Mouse (Mus musculus) limb, embryonic 14.5 days (tissue): ENCODE results near the gene Nek9. TPM values are rescaled to one million over a fixed set of nuclear protein-coding genes. Genes with fewer than 3 reads are reported as not detected.

Experiments
- ATAC-seq: fragments of 200-750 bp; cut with Nextera tagmentation; 2 replicates; pipeline ENCODE4 v1.8.0; 2017; ENCODE audit warnings: low read depth, moderate number of reproducible peaks, moderate TSS enrichment; ENCODE audit not compliant: low FRiP score
- DNase-seq: peaks from one replicate; pipeline ENCODE4 v3.0.0-alpha.2; 2015; ENCODE audit warnings: low spot score
- H3K27ac ChIP-seq: fragments of 300-500 bp; sonication (generic); replicated peaks from 2 replicates; pipeline ENCODE4 v1.5.1; 2014; ENCODE audit warnings: low read depth, mild to moderate bottlenecking, low read length, moderate library complexity, mixed read lengths
- H3K27me3 ChIP-seq: fragments of 300-500 bp; sonication (generic); 2 replicates; pipeline ENCODE4 v1.6.1; 2014; ENCODE audit warnings: low read length, mixed read lengths; ENCODE audit not compliant: control insufficient read depth, insufficient read depth
- H3K36me3 ChIP-seq: fragments of 300-500 bp; sonication (generic); 2 replicates; pipeline ENCODE4 v1.6.1; 2014; ENCODE audit warnings: mild to moderate bottlenecking, low read length, moderate library complexity, mixed read lengths; ENCODE audit not compliant: control insufficient read depth, insufficient read depth
- H3K4me1 ChIP-seq: fragments of 300-500 bp; sonication (generic); 2 replicates; pipeline ENCODE4 v1.6.1; 2014; ENCODE audit warnings: antibody characterized with exemption, low read length, mixed read lengths; ENCODE audit not compliant: control insufficient read depth, insufficient read depth
- H3K4me2 ChIP-seq: fragments of 300-500 bp; sonication (generic); replicated peaks from 2 replicates; pipeline ENCODE4 v1.6.1; 2014; ENCODE audit warnings: low read depth, mild to moderate bottlenecking, low read length, moderate library complexity; ENCODE audit not compliant: severe bottlenecking
- H3K4me3 ChIP-seq: fragments of 300-500 bp; sonication (generic); replicated peaks from 2 replicates; pipeline ENCODE4 v1.5.1; 2014; ENCODE audit warnings: low read length
- H3K9ac ChIP-seq: fragments of 300-500 bp; sonication (generic); 2 replicates; pipeline ENCODE4 v1.6.1; 2014; ENCODE audit warnings: mild to moderate bottlenecking, low read depth, low read length, moderate library complexity; ENCODE audit not compliant: severe bottlenecking
- H3K9me3 ChIP-seq: fragments of 300-500 bp; sonication (generic); 2 replicates; pipeline ENCODE4 v1.6.1; 2016; ENCODE audit warnings: low read length; ENCODE audit not compliant: control insufficient read depth
- POLR2A ChIP-seq: fragments of 200-500 bp; IDR thresholded peaks from 2 replicates; pipeline ENCODE4 v1.8.0; 2012; ENCODE audit warnings: inconsistent platforms, mild to moderate bottlenecking, moderate library complexity, borderline replicate concordance; ENCODE audit not compliant: insufficient read depth, insufficient read length; ENCODE audit errors: extremely low read depth
- WGBS: fragments of 180-500 bp; shearing (Covaris S2); extraction: QIAGEN DNeasy Blood & Tissue Kit; methylation state at CpG from one replicate; pipeline ENCODE4 v1.1.7; 2014; 5-methylcytosine and 5-hydroxymethylcytosine counted together
- polyA plus RNA-seq, 2 experiments: library from polyadenylated mRNA; depleted of rRNA in 1 of 2; stranded (reverse) in 1 of 2; unstranded in 1 of 2; fragments of >200 nt; fragmentation: Nextera tagmentation in 1 of 2; extraction: Ambion mirVana in 1 of 2; gene quantifications; 2 replicates each; pipeline versions ENCODE4 v1.2.1 to v1.2.3; 2012 to 2014

Gene Nek9
- polyA plus RNA-seq, 2 experiments = 22.0 to 47.4 TPM

DNA sequence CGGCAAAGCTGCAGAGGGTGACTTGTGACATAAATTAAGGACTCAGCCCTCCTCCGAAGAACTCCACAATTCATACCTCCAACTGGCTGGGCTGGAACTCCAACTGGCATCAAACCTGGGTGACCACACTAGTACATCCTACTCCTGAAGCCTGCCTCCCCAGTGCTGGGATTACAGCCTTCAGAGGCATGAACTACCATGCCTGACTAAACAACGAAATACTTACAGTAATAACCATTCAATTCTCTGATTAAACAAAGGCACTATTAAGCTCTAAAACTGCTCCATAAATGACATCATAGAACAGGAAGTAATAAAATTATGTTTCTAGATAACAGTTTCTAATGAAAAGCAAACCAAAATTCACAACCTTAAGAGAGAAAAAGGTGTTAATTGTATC is 22.0 kb upstream of the Nek9 start:
- 66% methylated on average over 3 of the region's 3 CpGs for WGBS
- no peak for ATAC-seq
- DNase-seq = no peak
- H3K36me3 ChIP-seq = peaks cover 4% of the 10 kb centered on the region
- H3K4me3 ChIP-seq = no peak overlapping the region
- H3K4me2 ChIP-seq = no peak overlapping the region
- H3K9me3 ChIP-seq = no peaks in the 10 kb centered on the region
- H3K27me3 ChIP-seq = no peaks in the 10 kb centered on the region
- H3K4me1 ChIP-seq = 0 out of 2 replicates have a peak, but pooled peaks cover 2% of the 10 kb centered on the region
- no peak overlapping the region for H3K9ac ChIP-seq
- H3K27ac ChIP-seq = no peak overlapping the region
- TF ChIP-seq POLR2A = no peak

GRCm38 (mm10) chr12:85354061-85354460 is 14.9 kb upstream of the Nek9 start:
- ATAC-seq (no peak), DNase-seq (no peak)
- no peaks in the 10 kb centered on the region for H3K9me3 ChIP-seq
- H3K9ac ChIP-seq = no peak overlapping the region
- 89% methylated on average over 3 of the region's 3 CpGs for WGBS
- H3K4me3 ChIP-seq = no peak overlapping the region
- TF ChIP-seq POLR2A = no peak
- peaks cover 33% of the 10 kb centered on the region for H3K36me3 ChIP-seq
- H3K4me1 ChIP-seq = no peaks in the 10 kb centered on the region; the same call in 1 of the 2 replicates
- H3K4me2 ChIP-seq = no peak overlapping the region
- H3K27ac ChIP-seq = no peak overlapping the region
- H3K27me3 ChIP-seq = no peaks in the 10 kb centered on the region

DNA sequence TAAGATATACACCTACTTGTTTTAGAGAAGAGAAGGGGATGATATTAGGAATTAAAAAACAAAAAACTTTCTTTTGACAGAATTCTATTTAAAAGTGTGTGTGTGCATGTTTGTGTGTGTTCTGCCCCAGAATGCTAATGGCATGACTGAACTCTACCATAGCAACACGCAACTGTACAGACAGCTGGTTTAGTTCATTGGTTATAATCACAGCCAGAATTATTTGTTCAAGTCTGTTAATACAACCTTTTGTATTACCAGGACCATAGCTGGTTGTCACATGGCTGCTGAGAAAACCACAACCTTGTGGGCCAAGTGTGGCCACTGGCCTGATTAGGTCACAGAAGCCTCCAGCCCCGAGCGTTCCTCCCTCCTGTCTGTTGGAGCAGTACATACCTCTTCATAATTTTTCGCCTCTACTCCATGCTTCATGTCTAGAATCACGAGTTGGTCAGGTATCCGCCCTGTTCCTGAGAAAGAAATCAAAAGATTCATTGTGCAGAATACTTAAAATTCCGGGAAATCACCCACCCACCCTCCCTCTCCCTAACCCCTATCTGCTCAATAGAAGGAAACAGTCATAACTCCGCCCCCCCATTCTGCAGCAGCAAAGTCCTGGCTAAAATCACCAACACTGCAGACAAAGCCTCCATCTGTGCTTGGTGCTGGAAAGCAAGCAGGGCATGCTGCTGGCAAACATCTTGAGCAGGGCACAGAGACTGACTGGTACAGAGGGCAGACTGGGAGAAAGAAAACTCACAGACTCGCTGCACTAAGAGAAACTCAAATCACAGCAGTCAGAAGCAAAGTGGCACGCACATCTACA is 11.5 kb upstream of the Nek9 start:
- H3K27ac ChIP-seq = peak overlapping the region; percentile 45; the same call in 1 of the 2 replicates
- H3K4me2 ChIP-seq = no peak overlapping the region
- H3K9me3 ChIP-seq = no peaks in the 10 kb centered on the region
- no peaks in the 10 kb centered on the region for H3K27me3 ChIP-seq
- no peak overlapping the region for H3K4me3 ChIP-seq
- DNase-seq (no peak), ATAC-seq (no peak)
- H3K9ac ChIP-seq = no peak overlapping the region
- H3K4me1 ChIP-seq = no peaks in the 10 kb centered on the region; the same call in 1 of the 2 replicates
- WGBS = 78% methylated on average over 10 of the region's 10 CpGs
- H3K36me3 ChIP-seq = peaks cover 50% of the 10 kb centered on the region
- TF ChIP-seq POLR2A = no peak

- no peak for TF ChIP-seq POLR2A
- Histone ChIP-seq H3K9ac (no peak overlapping the region), H3K4me2 (no peak overlapping the region), H3K36me3 (peaks cover 45% of the 10 kb centered on the region), H3K4me3 (no peak overlapping the region), H3K27ac (no peak overlapping the region), H3K4me1 (no peaks in the 10 kb centered on the region; the same call in 1 of the 2 replicates), H3K27me3 (no peaks in the 10 kb centered on the region), H3K9me3 (no peaks in the 10 kb centered on the region)
- WGBS = 81% methylated on average over 6 of the region's 6 CpGs
- ATAC-seq (no peak), DNase-seq (no peak)
Observed at GRCm38 (mm10) chr12:85348338-85348737, 9.2 kb upstream of the Nek9 start.

DNA sequence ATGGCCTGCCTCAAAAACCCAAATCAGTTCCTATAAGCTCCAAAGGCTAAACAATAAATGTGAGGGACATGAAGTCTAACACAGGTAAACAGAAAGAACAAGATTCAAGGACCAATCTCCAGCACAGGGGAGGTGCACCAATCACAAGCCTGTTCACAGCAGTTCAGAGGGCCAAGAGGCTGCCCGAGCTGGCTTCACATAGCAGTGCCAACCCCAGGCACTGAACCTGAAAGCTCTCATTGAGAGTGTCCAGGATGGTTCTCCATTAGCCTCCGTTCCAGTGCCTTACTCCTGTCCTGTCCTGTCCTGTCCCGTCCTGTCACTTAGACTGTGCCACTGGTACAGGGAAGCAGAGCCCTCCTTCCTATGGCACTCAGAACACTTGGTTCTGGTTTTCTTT is 8.0 kb upstream of the Nek9 start:
- Histone ChIP-seq H3K9ac (no peak overlapping the region), H3K4me1 (no peaks in the 10 kb centered on the region; the same call in 1 of the 2 replicates), H3K4me2 (no peak overlapping the region), H3K27ac (no peak overlapping the region), H3K9me3 (no peaks in the 10 kb centered on the region), H3K27me3 (no peaks in the 10 kb centered on the region), H3K36me3 (peaks cover 39% of the 10 kb centered on the region), H3K4me3 (no peak overlapping the region)
- no peak for ATAC-seq
- 91% methylated on average over 3 of the region's 3 CpGs for WGBS
- DNase-seq = no peak
- TF ChIP-seq POLR2A = no peak
